Mouse (Mus musculus) liver, embryonic 16.5 days (tissue): Measurements from ENCODE around the gene Vmn1r236. TPM values are rescaled to one million over a fixed set of nuclear protein-coding genes. Genes with fewer than 3 reads are reported as not detected.

Experiments
- ATAC-seq: fragments of 200-750 bp; cut with Nextera tagmentation; 2 replicates; pipeline ENCODE4 v1.8.0; 2017; ENCODE audit warnings: low read depth, mild to moderate bottlenecking, moderate number of reproducible peaks, moderate library complexity
- H3K27ac ChIP-seq: fragments of 300-500 bp; sonication (generic); 2 replicates; pipeline ENCODE4 v1.5.1; 2014; ENCODE audit warnings: mild to moderate bottlenecking, low read length
- H3K27me3 ChIP-seq: fragments of 300-500 bp; sonication (generic); 2 replicates; pipeline ENCODE4 v1.6.1; 2014; ENCODE audit warnings: low read depth, low read length, mixed read lengths; ENCODE audit not compliant: control insufficient read depth, insufficient read depth
- H3K36me3 ChIP-seq: fragments of 300-500 bp; sonication (generic); 2 replicates; pipeline ENCODE4 v1.6.1; 2014; ENCODE audit warnings: mild to moderate bottlenecking; ENCODE audit not compliant: control insufficient read depth, insufficient read depth
- H3K4me1 ChIP-seq: fragments of 300-500 bp; sonication (generic); 2 replicates; pipeline ENCODE4 v1.6.1; 2014; ENCODE audit warnings: low read depth, low read length, mixed read lengths; ENCODE audit not compliant: control insufficient read depth
- H3K4me2 ChIP-seq: fragments of 300-500 bp; sonication (generic); 2 replicates; pipeline ENCODE4 v1.6.1; 2014; ENCODE audit warnings: low read depth, low read length, mixed read lengths
- H3K4me3 ChIP-seq: fragments of 300-500 bp; sonication (generic); 2 replicates; pipeline ENCODE4 v1.5.1; 2014; ENCODE audit warnings: low read depth, mild to moderate bottlenecking, low read length
- H3K9ac ChIP-seq: fragments of 300-500 bp; sonication (generic); 2 replicates; pipeline ENCODE4 v1.6.1; 2014; ENCODE audit warnings: low read depth, low read length
- H3K9me3 ChIP-seq: fragments of 300-500 bp; sonication (generic); replicated peaks from 2 replicates; pipeline ENCODE4 v1.6.1; 2016; ENCODE audit warnings: low read length; ENCODE audit not compliant: control insufficient read depth
- WGBS: fragments of 180-500 bp; shearing (Covaris S2); extraction: QIAGEN DNeasy Blood & Tissue Kit; methylation state at CpG from one replicate; pipeline ENCODE4 v1.1.7; 2014; ENCODE audit not compliant: insufficient replicate concordance; 5-methylcytosine and 5-hydroxymethylcytosine counted together
- microRNA-seq: library from miRNA; unstranded; fragments of <30 nt; microRNA quantifications from one replicate; pipeline ENCODE4, GENCODE M21; 2016
- polyA plus RNA-seq: library from polyadenylated mRNA; unstranded; fragments of >200 nt; fragmentation: Nextera tagmentation; extraction: Ambion mirVana; gene quantifications from 2 replicates; pipeline ENCODE4 v1.2.1, GENCODE M21; 2015

Gene Vmn1r236
- polyA plus RNA-seq: not detected in 2 replicates

GRCm38 (mm10) chr17:21282642-21283041 is at the start of gene Vmn1r236:
TSS of gene Vmn1r236 (plus strand) at chr17:21282942.
- no peaks in the 10 kb centered on the region for H3K4me1 ChIP-seq
- 56% methylated on average over 3 of the region's 3 CpGs for WGBS
- H3K4me2 ChIP-seq: no peak within 1 kb of the TSS
- H3K27ac ChIP-seq: no peak within 1 kb of the TSS
- H3K36me3 ChIP-seq: no peaks in the 10 kb centered on the region
- ATAC-seq: no peak
- no peak within 1 kb of the TSS for H3K4me3 ChIP-seq
- no peaks in the 10 kb centered on the region for H3K9me3 ChIP-seq
- no peaks in the 10 kb centered on the region for H3K27me3 ChIP-seq
- no peak within 1 kb of the TSS for H3K9ac ChIP-seq

DNA sequence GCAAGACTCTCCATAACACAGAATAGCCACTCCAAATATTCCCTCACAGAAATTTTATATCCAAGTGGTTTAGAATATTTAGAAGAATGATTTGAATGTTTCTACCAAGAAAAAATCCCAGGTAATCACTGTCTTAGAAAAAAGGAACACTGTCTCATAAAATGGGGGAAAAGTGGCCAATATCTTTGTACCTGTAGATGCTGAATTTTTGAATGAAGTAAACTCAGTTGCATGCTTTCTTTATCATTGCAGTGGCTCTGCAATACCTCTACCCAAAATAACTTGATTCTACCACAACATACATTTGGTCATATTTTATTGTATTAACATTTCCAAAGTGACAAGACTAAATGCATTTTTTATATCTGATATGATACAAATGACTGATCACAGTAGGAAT is 26.6 kb upstream of the Vmn1r236 start, which contains the start of gene Vmn1r235:
Gene Vmn1r235 (plus strand): TSS at position 301 of the 400 bp plus-strand sequence.
- no peaks in the 10 kb centered on the region for H3K4me1 ChIP-seq
- H3K9ac ChIP-seq: no peak within 1 kb of the TSS
- no peak within 1 kb of the TSS for H3K27ac ChIP-seq
- H3K4me3 ChIP-seq: no peak within 1 kb of the TSS
- H3K9me3 ChIP-seq: no peaks in the 10 kb centered on the region
- H3K4me2 ChIP-seq: no peak within 1 kb of the TSS
- no peaks in the 10 kb centered on the region for H3K36me3 ChIP-seq
- H3K27me3 ChIP-seq: no peaks in the 10 kb centered on the region
- ATAC-seq: no peak

GRCm38 (mm10) chr17:21272103-21272502 is 10.6 kb upstream of the Vmn1r236 start:
- no peaks in the 10 kb centered on the region for H3K27me3 ChIP-seq
- H3K4me2 ChIP-seq: no peak overlapping the region
- 8% methylated on average over 4 of the region's 4 CpGs for WGBS
- H3K27ac ChIP-seq: no peak overlapping the region
- H3K4me3 ChIP-seq: no peak overlapping the region
- ATAC-seq: no peak
- H3K4me1 ChIP-seq: no peaks in the 10 kb centered on the region
- H3K9ac ChIP-seq: no peak overlapping the region
- no peaks in the 10 kb centered on the region for H3K9me3 ChIP-seq
- no peaks in the 10 kb centered on the region for H3K36me3 ChIP-seq

DNA sequence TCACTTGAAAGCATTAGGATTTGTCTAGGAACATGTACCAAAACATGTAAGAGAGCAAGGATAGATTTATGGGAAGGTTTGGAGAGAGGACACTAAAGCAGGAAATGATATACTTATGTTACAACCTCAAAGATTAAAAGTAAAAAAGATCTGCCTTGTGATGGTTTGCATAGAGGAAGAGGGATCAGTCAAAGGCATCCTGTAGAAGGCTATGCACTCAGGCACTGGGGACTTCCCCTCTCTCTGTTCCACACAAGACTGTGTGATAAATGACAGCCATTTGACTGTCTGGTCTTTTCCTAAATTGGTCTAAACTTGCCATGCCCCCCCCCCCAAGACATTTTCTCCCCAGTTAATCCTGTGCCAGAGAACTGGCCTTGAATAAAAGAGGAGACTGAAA is 1.7 kb downstream of the Vmn1r236 start:
- H3K9me3 ChIP-seq: no peaks in the 10 kb centered on the region
- H3K27ac ChIP-seq: no peak overlapping the region
- no peak overlapping the region for H3K4me3 ChIP-seq
- H3K4me1 ChIP-seq: no peaks in the 10 kb centered on the region
- no peak for ATAC-seq
- H3K4me2 ChIP-seq: no peak overlapping the region
- no peaks in the 10 kb centered on the region for H3K36me3 ChIP-seq
- no peak overlapping the region for H3K9ac ChIP-seq
- H3K27me3 ChIP-seq: no peaks in the 10 kb centered on the region

DNA sequence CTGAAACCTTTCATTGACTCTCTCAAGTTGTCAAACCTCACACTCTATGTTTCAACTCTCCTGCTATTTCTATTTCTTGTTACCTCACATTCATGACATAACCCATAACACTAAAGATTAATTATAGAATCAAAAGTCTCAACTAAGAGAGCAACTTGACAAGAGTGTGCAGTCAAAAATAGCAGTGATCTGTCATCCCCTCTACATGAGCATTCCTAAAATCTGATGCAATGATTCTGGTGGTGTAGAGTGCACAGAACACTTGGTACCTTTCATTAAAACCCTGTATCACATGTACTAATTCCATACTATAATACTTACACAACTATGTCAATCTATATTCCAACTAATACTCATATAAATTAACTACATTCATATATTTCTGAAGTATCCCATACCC is 7.0 kb downstream of the Vmn1r236 start:
- H3K4me3 ChIP-seq: no peak overlapping the region

DNA sequence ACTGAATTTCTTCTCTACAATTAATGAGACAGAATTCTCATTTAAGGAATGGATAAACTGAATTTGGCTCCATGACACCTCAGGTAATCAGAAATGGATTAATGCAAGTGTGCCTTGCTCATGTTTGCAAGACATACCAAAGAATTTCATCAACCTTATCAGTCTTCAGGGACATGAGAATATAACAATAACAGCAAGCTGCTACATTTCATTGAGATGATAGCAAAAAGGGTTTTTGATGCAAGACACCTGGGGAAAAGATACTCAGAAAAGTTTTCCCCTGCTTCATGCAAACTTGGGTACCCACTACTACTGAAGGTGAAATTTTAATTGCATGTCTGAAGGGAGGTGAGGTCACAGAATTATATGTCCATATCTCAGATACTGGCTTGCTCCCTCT is 28.8 kb downstream of the Vmn1r236 start, which contains the start of gene Vmn1r237:
Gene Vmn1r237 (plus strand): TSS at position 301 of the 400 bp plus-strand sequence.
- no peaks in the 10 kb centered on the region for H3K9me3 ChIP-seq
- H3K4me2 ChIP-seq: no peak within 1 kb of the TSS
- no peak within 1 kb of the TSS for H3K9ac ChIP-seq
- no peak for ATAC-seq
- no peaks in the 10 kb centered on the region for H3K27me3 ChIP-seq
- H3K36me3 ChIP-seq: no peaks in the 10 kb centered on the region
- no peak within 1 kb of the TSS for H3K4me3 ChIP-seq
- no peak within 1 kb of the TSS for H3K27ac ChIP-seq
- H3K4me1 ChIP-seq: no peaks in the 10 kb centered on the region

More for the DNA sequence above, 7.0 kb downstream of the Vmn1r236 start:
- Histone ChIP-seq H3K27me3 (no peaks in the 10 kb centered on the region), H3K9me3 (no peaks in the 10 kb centered on the region), H3K36me3 (no peaks in the 10 kb centered on the region), H3K4me2 (no peak overlapping the region), H3K27ac (no peak overlapping the region), H3K9ac (no peak overlapping the region), H3K4me1 (no peaks in the 10 kb centered on the region)
- no peak for ATAC-seq

Small RNAs within 50 kb of the gene (microRNA-seq; reads per million reads assigned to microRNA genes)
- not detected for gene Gm26384

Other genes starting within 250 kb of the Vmn1r236 start
- not detected in 2 replicates for gene Vmn1r234, start 56.9 kb upstream of the Vmn1r236 start, polyA plus RNA-seq
- not detected in 2 replicates for gene Vmn1r235, start 26.5 kb upstream of the Vmn1r236 start, polyA plus RNA-seq
- not detected in 2 replicates for gene Vmn1r237, start 28.9 kb downstream of the Vmn1r236 start, polyA plus RNA-seq
- gene Zfp677, start 100.8 kb downstream of the Vmn1r236 start, polyA plus RNA-seq: 0.50 and 0.54 TPM in 2 replicates
- gene Zfp54, start 140.3 kb downstream of the Vmn1r236 start, polyA plus RNA-seq: 1.7 and 1.9 TPM in 2 replicates
- 6.2 and 6.3 TPM in 2 replicates for gene Zfp51, start 167.4 kb downstream of the Vmn1r236 start, polyA plus RNA-seq
- 3.1 TPM in 2 replicates for gene Zfp53, start 206.1 kb downstream of the Vmn1r236 start, polyA plus RNA-seq